Mouse (Mus musculus): Measurements from ENCODE around the gene Lurap1l. TPM values are rescaled to one million over a fixed set of nuclear protein-coding genes. Genes with fewer than 3 reads are reported as not detected.

Gene Lurap1l
- total RNA-seq, 2 experiments from 2014 or later: not detected

DNA sequence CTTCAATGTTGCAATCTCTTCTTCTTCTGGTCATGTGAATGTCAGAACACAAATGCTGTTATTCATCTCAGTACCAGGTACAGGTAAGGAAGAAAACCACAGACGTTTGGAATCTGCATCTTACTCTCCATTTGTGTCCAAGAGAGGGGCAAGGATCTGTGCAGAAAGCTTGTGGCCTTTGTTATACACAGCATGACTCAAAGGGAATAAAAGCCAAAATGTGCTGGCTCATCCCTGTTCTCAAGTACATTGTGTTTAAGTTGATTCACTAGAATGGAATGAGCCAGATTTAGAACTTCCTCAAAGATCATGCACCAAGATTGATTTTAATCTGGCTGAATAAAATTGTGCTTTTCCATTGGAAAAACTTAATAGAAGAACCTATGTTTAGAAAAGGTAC is 61.4 kb downstream of the Lurap1l start:
- ATAC-seq (replicated peaks; ENCODE audit: low FRiP score, low TSS enrichment, poor library complexity, severe bottlenecking): no peak

DNA sequence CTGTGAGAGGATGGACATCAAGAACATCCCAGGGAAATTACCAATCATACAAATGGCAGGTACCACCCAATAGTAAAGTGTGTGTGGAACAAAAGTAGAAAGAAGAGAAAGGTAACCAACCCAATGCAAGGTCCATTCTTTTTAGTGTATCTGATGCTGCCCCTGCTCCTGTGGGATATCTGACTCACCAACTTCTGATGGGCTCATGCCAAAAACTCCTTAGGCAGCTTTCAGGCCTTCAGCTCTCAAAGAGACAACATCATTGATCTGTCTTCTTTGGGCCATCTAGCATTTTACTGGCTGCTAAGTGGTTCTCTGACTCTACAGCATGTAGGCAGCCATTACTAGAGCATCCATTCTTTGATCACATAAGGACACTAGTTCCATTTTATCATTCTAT is 63.5 kb downstream of the Lurap1l start:
- no peak for ATAC-seq (replicated peaks; ENCODE audit: low FRiP score, low TSS enrichment, poor library complexity, severe bottlenecking)

GRCm38 (mm10) chr4:80990819-80991218 is 80.4 kb downstream of the Lurap1l start:
- no peak for ATAC-seq (replicated peaks; ENCODE audit: low FRiP score, low TSS enrichment, poor library complexity, severe bottlenecking)

GRCm38 (mm10) chr4:81003528-81003927 is 93.1 kb downstream of the Lurap1l start:
- ATAC-seq (replicated peaks; ENCODE audit: low FRiP score, low TSS enrichment, poor library complexity, severe bottlenecking): no peak

Other genes starting within 250 kb of the Lurap1l start
- not detected in 2 replicates for gene Tyrp1, start 76.5 kb upstream of the Lurap1l start, total RNA-seq (2014; fragmentation: Nextera tagmentation)
- gene Tyrp1, start 76.5 kb upstream of the Lurap1l start, total RNA-seq (2017): not detected in 2 replicates